Comparison of ENCODE assay signal across 9 mouse cellular contexts in genomic region chr16:24347582-24348411, GRCm38 (mm10). TPM values are rescaled to one million over a fixed set of nuclear protein-coding genes. Genes with fewer than 3 reads are reported as not detected.
A peak's percentile ranks its signal among the peaks of the same experiment; 100 is the strongest.
DNase-seq lines count a peak whose midpoint lies in the region; ATAC-seq lines count a peak whose summit lies in the region.
"Had no signal": no experiment of that assay in that cellular context is flagged by ENCODE, and none has a peak within 500 bp of the region (broad histone marks: within the 10 kb centered on the region; RNA-seq: fewer than 3 reads in every experiment).

No protein-coding gene starts in this region.

- WGBS in forebrain, embryonic 12.5 days, result 61% methylated on average over 21 of the region's 21 CpGs
- WGBS in forebrain, embryonic 15.5 days, result 47% methylated on average over 21 of the region's 21 CpGs

- no peak for ATAC-seq in forebrain, embryonic 12.5 days (ENCODE audit: low FRiP score)
- ATAC-seq in forebrain, embryonic 15.5 days (replicated peaks), result no peak

- no peak overlapping the region for H3K27ac ChIP-seq in forebrain, embryonic 12.5 days
- H3K27ac ChIP-seq in forebrain, embryonic 15.5 days (replicated peaks), result no peak overlapping the region
- H3K27ac ChIP-seq: liver, embryonic 15.5 days had no signal

- H3K9me3 ChIP-seq in forebrain, embryonic 12.5 days, result no peaks in the 10 kb centered on the region
- no peaks in the 10 kb centered on the region for H3K9me3 ChIP-seq in forebrain, embryonic 15.5 days
- H3K9me3 ChIP-seq: liver, embryonic 15.5 days had no signal

- DNase-seq in thymus, postnatal 0 days (ENCODE audit: low spot score), result peak; percentile 33
- DNase-seq in thymus, postnatal 4 days, result no peak
- peak; percentile 28 for DNase-seq in kidney, adult 9 months
- peak; percentile 34 for DNase-seq in lung, postnatal 25 days (ENCODE audit: low spot score)
- DNase-seq in MN1 (ENCODE audit: low spot score), result no peak
- DNase-seq in testis, postnatal 10 days (ENCODE audit: low spot score), result no peak

- H3K9ac ChIP-seq in forebrain, embryonic 12.5 days, result no peak overlapping the region
- H3K9ac ChIP-seq in forebrain, embryonic 15.5 days (replicated peaks), result no peak overlapping the region
- H3K9ac ChIP-seq: liver, embryonic 15.5 days had no signal

- H3K36me3 ChIP-seq in forebrain, embryonic 12.5 days (replicated peaks), result no peaks in the 10 kb centered on the region
- H3K36me3 ChIP-seq in forebrain, embryonic 15.5 days, result no peaks in the 10 kb centered on the region
- H3K36me3 ChIP-seq: liver, embryonic 15.5 days had no signal

- H3K4me2 ChIP-seq in forebrain, embryonic 12.5 days, result 0 out of 2 replicates have a peak overlapping the region, but pooled peaks have one; percentile 1
- H3K4me2 ChIP-seq in forebrain, embryonic 15.5 days (replicated peaks), result no peak overlapping the region
- H3K4me2 ChIP-seq: liver, embryonic 15.5 days had no signal

- no peaks in the 10 kb centered on the region for H3K4me1 ChIP-seq in forebrain, embryonic 12.5 days
- H3K4me1 ChIP-seq in forebrain, embryonic 15.5 days, result 0 out of 2 replicates have a peak, but pooled peaks cover 4% of the 10 kb centered on the region
- H3K4me1 ChIP-seq: liver, embryonic 15.5 days had no signal

- H3K4me3 ChIP-seq in forebrain, embryonic 12.5 days (replicated peaks), result no peak overlapping the region
- no peak overlapping the region for H3K4me3 ChIP-seq in forebrain, embryonic 15.5 days
- H3K4me3 ChIP-seq: liver, embryonic 15.5 days had no signal

- no peaks in the 10 kb centered on the region for H3K27me3 ChIP-seq in forebrain, embryonic 12.5 days
- H3K27me3 ChIP-seq in forebrain, embryonic 15.5 days, result no peaks in the 10 kb centered on the region
- H3K27me3 ChIP-seq: liver, embryonic 15.5 days had no signal

RNA-seq across cellular contexts. Expression of gene Lpp, which starts 45.5 kb away (rescaled TPM):
- polyA plus RNA-seq in forebrain, embryonic 12.5 days (2016; fragmentation: Nextera tagmentation; extraction: Ambion mirVana), result 16.1 and 18.1 TPM in 2 replicates
- 10.7 and 11.2 TPM in 2 replicates for polyA plus RNA-seq in forebrain, embryonic 15.5 days (2015; fragmentation: Nextera tagmentation; extraction: Ambion mirVana)
- polyA plus RNA-seq in thymus, postnatal 0 days (2015; fragmentation: Nextera tagmentation; extraction: Ambion mirVana), result 12.3 and 17.1 TPM in 2 replicates

Comparison
In these comparisons a context has a peak if more than half of its experiments do, and no peak if none do; other contexts are left out.
1. DNase-seq: peak in thymus, postnatal 0 days (single experiment), kidney, adult 9 months (single experiment) and lung, postnatal 25 days (single experiment); none in thymus, postnatal 4 days (single experiment), MN1 (single experiment) and testis, postnatal 10 days (single experiment).